Mouse (Mus musculus): ENCODE results near the gene Kras. TPM values are rescaled to one million over a fixed set of nuclear protein-coding genes. Genes with fewer than 3 reads are reported as not detected.

Kras gene
- total and polyA plus RNA-seq, 3 experiments = 5.9 to 32.8 (median 18.8) TPM

DNA sequence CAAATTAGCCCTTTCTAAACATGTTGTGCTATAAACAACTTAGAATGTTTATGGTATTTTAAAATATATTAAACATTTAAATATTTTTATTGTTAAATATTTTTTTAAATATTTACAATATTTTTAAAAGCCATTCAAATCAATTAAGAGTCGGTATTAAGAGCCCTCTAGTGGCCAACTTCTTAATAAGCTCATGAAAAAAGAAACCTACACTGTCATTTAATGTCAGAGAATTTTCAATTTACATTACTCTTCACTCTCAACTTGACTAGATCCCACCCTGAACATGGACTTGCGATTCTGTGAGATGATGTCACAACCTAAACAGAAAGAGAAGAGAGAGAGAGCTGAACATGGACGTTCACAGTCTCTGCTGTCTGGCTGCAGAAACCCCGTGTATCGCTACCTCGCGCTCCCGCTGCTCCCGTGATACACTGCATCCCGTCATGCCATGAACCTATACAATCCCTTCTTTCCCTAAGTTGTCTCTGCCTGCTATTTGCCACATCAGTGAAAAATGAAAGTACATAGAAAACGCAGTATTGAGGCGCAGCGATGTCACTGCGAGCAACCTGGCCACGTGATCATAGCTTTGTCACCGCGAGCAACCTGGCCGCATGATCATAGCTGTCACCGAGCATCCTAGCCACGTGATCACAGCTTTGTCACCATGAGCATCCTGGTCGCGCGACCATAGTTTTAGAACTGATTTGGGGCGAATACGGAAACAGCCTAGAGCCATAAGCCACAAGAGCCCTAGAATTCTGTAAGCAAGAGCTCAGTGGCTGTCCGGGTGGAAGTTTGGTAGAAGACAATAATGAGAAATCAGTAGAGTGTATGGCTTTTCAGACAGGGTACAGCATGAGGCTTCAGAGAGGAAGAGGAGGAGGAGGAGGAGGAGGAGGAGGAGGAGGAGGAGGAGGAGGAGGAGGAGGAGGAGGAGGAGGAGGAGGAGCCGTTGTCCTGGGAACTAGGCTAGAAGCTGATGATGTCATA is 62.6 kb downstream of the Kras start (continued):
- peak; percentile 28; the same call in 1 of the 2 replicates for TF ChIP-seq ETS1 (conservative IDR thresholded peaks at IDR 0.05; ENCODE audit: low read depth, low read length)

DNA sequence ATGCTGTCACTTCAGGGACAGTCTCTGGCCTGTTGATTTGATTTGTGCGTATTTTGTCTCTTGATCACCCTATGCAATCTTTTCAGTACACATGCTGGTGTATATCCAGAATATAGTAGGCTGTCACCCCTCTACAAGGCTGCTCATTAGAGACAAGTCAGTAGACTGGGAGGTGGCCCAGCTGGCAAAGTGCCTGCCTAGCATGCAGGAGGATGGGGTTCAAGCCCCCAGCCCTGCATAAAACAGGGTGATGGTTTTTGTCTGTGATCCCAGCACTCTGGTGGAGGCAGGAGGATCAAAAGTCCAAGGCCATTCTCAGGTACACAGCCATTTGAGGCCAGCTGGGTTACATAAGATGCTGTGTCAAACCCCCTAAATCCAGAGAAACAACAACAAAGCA is 63.9 kb downstream of the Kras start:
- no peak overlapping the region for H3K4me2 ChIP-seq (ENCODE audit: insufficient read depth, low read depth, poor library complexity, severe bottlenecking)
- H3K4me1 ChIP-seq (ENCODE audit: control insufficient read depth in 1 of 2, insufficient read depth in 2 of 2) = peaks cover 2 to 9% of the 10 kb centered on the region in 2 experiments; a peak in 3 of 4 replicates
- no peak overlapping the region for H3K4me3 ChIP-seq (replicated peaks in 1 of 3; ENCODE audit: low read depth in 2 of 3, low read length in 2 of 3, poor library complexity in 1 of 3)
- no peaks in the 10 kb centered on the region for H3K79me2 ChIP-seq (replicated peaks; ENCODE audit: control insufficient read depth, extremely low read depth, insufficient read depth, poor library complexity, severe bottlenecking)
- H3K27me3 ChIP-seq (replicated peaks) = no peaks in the 10 kb centered on the region
- no peak overlapping the region for H3K27ac ChIP-seq (ENCODE audit: insufficient read depth, low read depth)
- no peaks in the 10 kb centered on the region for H3K36me3 ChIP-seq (replicated peaks in 1 of 2; ENCODE audit: control insufficient read depth in 1 of 2, insufficient read depth in 1 of 2, low read length in 1 of 2)
- no peaks in the 10 kb centered on the region for H3K9me3 ChIP-seq (replicated peaks; ENCODE audit: low read length)
- dilution Hi-C loops (cut with MboI; ENCODE audit: extremely low pct_ligation_motif_present, extremely low pct_unique_long_range_greater_than_20kb, low sequenced_read_pairs) (no loop called here), in situ Hi-C loops (cut with MboI; ENCODE audit: low pct_ligation_motif_present, low pct_unique_long_range_greater_than_20kb, low sequenced_read_pairs) (loop anchor here (5.0 kb wide), 1 partner anchor 156 kb away; no protein-coding TSS in a partner anchor)
- DNase-seq (ENCODE audit: extremely low read depth) = no peak
- H3K9ac ChIP-seq (ENCODE audit: insufficient read depth, low read depth) = no peak overlapping the region
- TF ChIP-seq SMC3 (IDR thresholded peaks at IDR 0.05; ENCODE audit: low read depth, low read length) (no peak), CHD1 (IDR thresholded peaks at IDR 0.05; ENCODE audit: low read depth, low read length) (no peak), POLR2A (IDR thresholded peaks at IDR 0.05; ENCODE audit: low read depth, low read length) (no peak), GABPA (IDR thresholded peaks at IDR 0.05; ENCODE audit: insufficient replicate concordance, low read depth, low read length) (no peak), ZNF384 (IDR thresholded peaks at IDR 0.05; ENCODE audit: low read depth, low read length) (no peak), E2F4 (IDR thresholded peaks at IDR 0.05; ENCODE audit: insufficient replicate concordance, low read depth, low read length) (no peak), MAFK (IDR thresholded peaks at IDR 0.05; ENCODE audit: insufficient replicate concordance, low read length) (no peak), MEF2A (IDR thresholded peaks at IDR 0.05; ENCODE audit: borderline replicate concordance, low read depth, low read length) (no peak), EP300 (IDR thresholded peaks at IDR 0.05; ENCODE audit: low read length) (no peak), CHD2 (IDR thresholded peaks at IDR 0.05; ENCODE audit: low read length) (no peak), NRF1 (IDR thresholded peaks at IDR 0.05; ENCODE audit: low read depth, low read length) (no peak), ZMIZ1 (IDR thresholded peaks at IDR 0.05; ENCODE audit: low read depth, low read length) (no peak), USF1 (IDR thresholded peaks at IDR 0.05; ENCODE audit: low read depth, low read length) (no peak)

DNA sequence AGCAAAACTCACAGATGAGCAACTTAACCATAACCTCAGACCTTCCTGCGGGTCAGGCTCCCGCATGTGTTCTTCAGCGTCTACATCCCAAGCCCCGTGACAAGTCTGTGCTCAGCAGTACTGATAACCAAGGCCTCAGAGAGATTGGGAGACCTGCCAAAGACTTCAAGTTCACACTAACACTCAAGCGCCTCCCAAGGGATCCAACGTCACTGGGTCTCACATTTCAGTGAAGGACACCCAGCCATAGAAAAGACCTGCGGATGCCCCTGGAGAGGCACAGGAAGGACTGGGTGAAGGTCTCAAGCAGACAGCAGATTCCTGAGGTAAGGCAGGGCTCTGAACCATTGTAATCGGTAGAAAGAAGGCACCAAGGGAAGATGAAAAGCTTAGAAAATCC is 68.0 kb downstream of the Kras start:
- Histone ChIP-seq H3K9me3 (replicated peaks; ENCODE audit: low read length) (no peaks in the 10 kb centered on the region), H3K4me2 (ENCODE audit: insufficient read depth, low read depth, poor library complexity, severe bottlenecking) (no peak overlapping the region), H3K79me2 (replicated peaks; ENCODE audit: control insufficient read depth, extremely low read depth, insufficient read depth, poor library complexity, severe bottlenecking) (no peaks in the 10 kb centered on the region), H3K27me3 (replicated peaks) (no peaks in the 10 kb centered on the region), H3K4me3 (replicated peaks in 1 of 3; ENCODE audit: low read depth in 2 of 3, low read length in 2 of 3, poor library complexity in 1 of 3) (no peak overlapping the region), H3K4me1 (ENCODE audit: control insufficient read depth in 1 of 2, insufficient read depth in 2 of 2) (peaks cover 2 to 12% of the 10 kb centered on the region in 2 experiments; a peak in 3 of 4 replicates), H3K36me3 (replicated peaks in 1 of 2; ENCODE audit: control insufficient read depth in 1 of 2, insufficient read depth in 1 of 2, low read length in 1 of 2) (peaks cover 1 to 18% of the 10 kb centered on the region in 2 experiments), H3K27ac (ENCODE audit: insufficient read depth, low read depth) (no peak overlapping the region), H3K9ac (ENCODE audit: insufficient read depth, low read depth) (no peak overlapping the region)
- in situ Hi-C loops (cut with MboI; ENCODE audit: low pct_ligation_motif_present, low pct_unique_long_range_greater_than_20kb, low sequenced_read_pairs) = loop anchor here (5.0 kb wide), 1 partner anchor 90 kb away; no protein-coding TSS in a partner anchor
- dilution Hi-C loops (cut with MboI; ENCODE audit: extremely low pct_ligation_motif_present, extremely low pct_unique_long_range_greater_than_20kb, low sequenced_read_pairs) = no loop called here
- DNase-seq (ENCODE audit: extremely low read depth) = no peak
- no peak for TF ChIP-seq MAZ (IDR thresholded peaks at IDR 0.05; ENCODE audit: low read depth, low read length)
- no peak for TF ChIP-seq POLR2A (IDR thresholded peaks at IDR 0.05; ENCODE audit: low read depth, low read length)
- TF ChIP-seq MXI1 (IDR thresholded peaks at IDR 0.05; ENCODE audit: low read depth, low read length) = no peak
- TF ChIP-seq CHD1 (IDR thresholded peaks at IDR 0.05; ENCODE audit: low read depth, low read length) = no peak
- no peak for TF ChIP-seq NRF1 (IDR thresholded peaks at IDR 0.05; ENCODE audit: low read depth, low read length)
- TF ChIP-seq RCOR1 (conservative IDR thresholded peaks at IDR 0.05; ENCODE audit: low read depth, low read length) = no peak
- TF ChIP-seq UBTF (IDR thresholded peaks at IDR 0.05; ENCODE audit: low read depth, low read length) = no peak
- no peak for TF ChIP-seq RAD21 (IDR thresholded peaks at IDR 0.05; ENCODE audit: low read depth, low read length)
- TF ChIP-seq CHD2 (IDR thresholded peaks at IDR 0.05; ENCODE audit: low read length) = no peak
- no peak for TF ChIP-seq IRF4 (IDR thresholded peaks at IDR 0.05; ENCODE audit: low read depth, low read length)
- TF ChIP-seq ZKSCAN1 (IDR thresholded peaks at IDR 0.05; ENCODE audit: borderline replicate concordance, low read depth, low read length) = no peak
- no peak for TF ChIP-seq CTCF (conservative IDR thresholded peaks at IDR 0.05 in 1 of 2, IDR thresholded peaks at IDR 0.05 in 1 of 2; ENCODE audit: low read depth in 2 of 2, low read length in 2 of 2)
- no peak for TF ChIP-seq E2F4 (IDR thresholded peaks at IDR 0.05; ENCODE audit: insufficient replicate concordance, low read depth, low read length)
- no peak for TF ChIP-seq ELF1 (IDR thresholded peaks at IDR 0.05; ENCODE audit: low read depth, low read length)
- TF ChIP-seq ZNF384 (IDR thresholded peaks at IDR 0.05; ENCODE audit: low read depth, low read length) = no peak
- TF ChIP-seq PAX5 (IDR thresholded peaks at IDR 0.05; ENCODE audit: low read length) = no peak
- TF ChIP-seq SIN3A (IDR thresholded peaks at IDR 0.05; ENCODE audit: low read length) = no peak
- TF ChIP-seq GABPA (IDR thresholded peaks at IDR 0.05; ENCODE audit: insufficient replicate concordance, low read depth, low read length) = no peak
- TF ChIP-seq MAX (IDR thresholded peaks at IDR 0.05; ENCODE audit: low read length) = no peak
- TF ChIP-seq EP300 (IDR thresholded peaks at IDR 0.05; ENCODE audit: low read length) = no peak

Measured in CH12.LX (cell line).